Mouse (Mus musculus): ENCODE data around the gene Tacc3. TPM values are rescaled to one million over a fixed set of nuclear protein-coding genes. Genes with fewer than 3 reads are reported as not detected.
A peak's percentile ranks its signal among the peaks of the same experiment; 100 is the strongest.

Gene Tacc3
- polyA plus RNA-seq, 1 experiment from 2014 or later: 12.5 TPM

GRCm38 (mm10) chr5:33681611-33682388 lies 23.9 kb downstream of the Tacc3 start:
- Histone ChIP-seq H3K9ac (replicated peaks; ENCODE audit: low read depth) (no peak overlapping the region), H3K27ac (ENCODE audit: low read length) (no peak overlapping the region), H3K9me3 (ENCODE audit: low read length) (no peaks in the 10 kb centered on the region), H3K27me3 (replicated peaks; ENCODE audit: insufficient read depth, low read length) (no peaks in the 10 kb centered on the region), H3K36me3 (ENCODE audit: insufficient read depth, low read length) (no peaks in the 10 kb centered on the region), H3K4me2 (replicated peaks; ENCODE audit: low read depth, low read length) (no peak overlapping the region), H3K4me1 (ENCODE audit: insufficient read depth, low read depth, low read length) (peaks cover 4% of the 10 kb centered on the region; the same call in 1 of the 2 replicates), H3K4me3 (ENCODE audit: low read depth, low read length) (no peak overlapping the region)
- TF ChIP-seq CTCF (IDR thresholded peaks at IDR 0.05) (0 out of 2 replicates have a peak, but pooled peaks have one; percentile 1), EP300 (IDR thresholded peaks at IDR 0.05) (no peak)
- ATAC-seq: no peak
- 67% methylated on average over 15 of the region's 15 CpGs for WGBS
- DNase-seq (ENCODE audit: low spot score): no peak

GRCm38 (mm10) chr5:33682963-33683362 lies 25.0 kb downstream of the Tacc3 start:
- no peak for ATAC-seq
- DNase-seq (ENCODE audit: low spot score): no peak

DNA sequence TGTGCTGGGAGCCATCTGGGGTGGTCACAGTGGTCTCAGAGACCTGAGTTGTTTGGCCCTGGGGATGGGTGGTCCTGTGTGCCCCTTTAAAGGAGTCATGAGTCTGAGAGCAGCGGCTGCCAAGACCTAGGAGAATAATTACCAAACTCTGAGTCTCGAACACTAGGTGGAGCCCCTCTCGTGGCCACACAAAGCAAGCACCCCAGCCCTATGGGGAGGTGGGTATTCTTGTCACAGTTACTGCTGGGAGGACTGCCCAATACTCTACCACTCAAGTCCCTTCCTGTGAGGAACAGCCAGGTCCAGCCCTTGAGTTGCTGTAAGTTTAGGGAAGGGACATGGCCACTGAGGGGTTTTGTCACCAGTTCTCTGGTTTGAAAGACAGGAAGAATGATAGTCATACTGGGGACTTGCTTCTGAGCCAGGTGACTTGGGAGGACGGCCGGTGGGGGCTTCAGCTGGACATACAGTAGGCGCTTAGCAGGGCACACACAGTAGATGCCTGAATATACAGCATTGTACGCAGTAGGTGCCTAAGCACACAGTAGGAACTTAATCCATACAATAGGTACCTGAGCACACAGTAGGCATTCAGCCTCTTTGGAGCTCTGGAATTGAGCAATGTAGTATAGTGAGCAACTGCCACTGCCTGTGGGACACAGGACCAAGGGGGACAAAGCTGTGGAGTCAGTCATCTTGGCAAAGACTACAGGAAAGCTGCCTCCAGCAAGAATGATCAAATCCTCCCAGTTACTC lies 26.1 kb downstream of the Tacc3 start:
- Histone ChIP-seq H3K9ac (replicated peaks; ENCODE audit: low read depth) (no peak overlapping the region), H3K4me1 (ENCODE audit: insufficient read depth, low read depth, low read length) (peaks cover 8% of the 10 kb centered on the region; the same call in 1 of the 2 replicates), H3K27me3 (replicated peaks; ENCODE audit: insufficient read depth, low read length) (no peaks in the 10 kb centered on the region), H3K4me2 (replicated peaks; ENCODE audit: low read depth, low read length) (no peak overlapping the region), H3K36me3 (ENCODE audit: insufficient read depth, low read length) (no peaks in the 10 kb centered on the region), H3K9me3 (ENCODE audit: low read length) (no peaks in the 10 kb centered on the region), H3K27ac (ENCODE audit: low read length) (no peak overlapping the region), H3K4me3 (ENCODE audit: low read depth, low read length) (no peak overlapping the region)
- WGBS: 43% methylated on average over 7 of the region's 7 CpGs
- ATAC-seq (peak; percentile 63), DNase-seq (ENCODE audit: low spot score) (peak; percentile 87)
- TF ChIP-seq EP300 (IDR thresholded peaks at IDR 0.05) (no peak), CTCF (IDR thresholded peaks at IDR 0.05) (peak; percentile 88)

More at GRCm38 (mm10) chr5:33682963-33683362, 25.0 kb downstream of the Tacc3 start:
- Histone ChIP-seq H3K4me3 (ENCODE audit: low read depth, low read length) (no peak overlapping the region), H3K27me3 (replicated peaks; ENCODE audit: insufficient read depth, low read length) (no peaks in the 10 kb centered on the region), H3K36me3 (ENCODE audit: insufficient read depth, low read length) (no peaks in the 10 kb centered on the region), H3K4me2 (replicated peaks; ENCODE audit: low read depth, low read length) (no peak overlapping the region), H3K9me3 (ENCODE audit: low read length) (no peaks in the 10 kb centered on the region), H3K4me1 (ENCODE audit: insufficient read depth, low read depth, low read length) (peaks cover 6% of the 10 kb centered on the region; the same call in 1 of the 2 replicates), H3K27ac (ENCODE audit: low read length) (no peak overlapping the region), H3K9ac (replicated peaks; ENCODE audit: low read depth) (no peak overlapping the region)
- TF ChIP-seq EP300 (IDR thresholded peaks at IDR 0.05) (no peak), CTCF (IDR thresholded peaks at IDR 0.05) (no peak)
- WGBS: 83% methylated on average over 4 of the region's 4 CpGs

DNA sequence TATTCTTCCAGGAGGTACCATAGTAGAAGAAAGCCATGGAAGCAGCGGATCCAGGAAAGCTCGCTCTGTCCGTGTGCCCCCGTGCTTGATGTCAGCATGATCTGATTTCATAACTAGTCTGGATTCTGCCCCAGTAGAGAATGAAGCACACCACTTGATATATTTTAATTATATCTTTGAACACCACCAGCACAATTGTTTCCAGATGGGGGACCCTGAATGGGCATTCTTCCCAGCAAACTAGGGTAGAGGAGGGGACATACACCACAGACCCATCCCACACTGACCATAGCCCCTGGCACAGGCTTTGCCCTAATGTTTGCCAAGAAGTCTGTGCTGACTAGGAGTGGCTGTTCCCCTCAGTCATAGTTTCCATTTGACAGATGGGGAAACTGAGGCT lies 27.0 kb downstream of the Tacc3 start:
- no peak for DNase-seq (ENCODE audit: low spot score)
- TF ChIP-seq EP300 (IDR thresholded peaks at IDR 0.05) (no peak), CTCF (IDR thresholded peaks at IDR 0.05) (no peak)

DNA sequence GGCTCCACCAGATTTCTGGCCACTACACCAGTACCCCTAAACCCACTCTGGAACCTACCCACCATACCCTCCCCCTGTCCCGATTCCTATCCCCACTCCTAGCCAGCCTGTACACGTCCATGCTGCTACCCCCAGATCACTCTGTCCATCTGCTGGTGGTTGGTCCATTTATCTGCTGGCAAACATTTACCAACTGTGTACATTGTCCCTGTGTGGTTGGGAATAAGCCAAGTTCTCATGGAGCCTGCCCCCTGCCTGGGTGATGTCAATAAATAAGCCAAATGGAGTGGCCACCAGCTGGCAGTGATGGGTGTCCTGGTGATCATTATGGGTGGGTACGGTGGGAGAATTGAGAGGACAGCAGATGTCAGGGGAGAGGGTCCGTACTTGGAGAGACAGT lies 29.2 kb downstream of the Tacc3 start:
- Histone ChIP-seq H3K4me1 (ENCODE audit: insufficient read depth, low read depth, low read length) (peaks cover 23% of the 10 kb centered on the region), H3K9ac (replicated peaks; ENCODE audit: low read depth) (no peak overlapping the region), H3K9me3 (ENCODE audit: low read length) (no peaks in the 10 kb centered on the region), H3K27me3 (replicated peaks; ENCODE audit: insufficient read depth, low read length) (no peaks in the 10 kb centered on the region), H3K4me2 (replicated peaks; ENCODE audit: low read depth, low read length) (no peak overlapping the region), H3K27ac (ENCODE audit: low read length) (no peak overlapping the region), H3K4me3 (ENCODE audit: low read depth, low read length) (no peak overlapping the region), H3K36me3 (ENCODE audit: insufficient read depth, low read length) (no peaks in the 10 kb centered on the region)
- WGBS: 71% methylated on average over 4 of the region's 4 CpGs
- ATAC-seq (no peak), DNase-seq (ENCODE audit: low spot score) (no peak)
- TF ChIP-seq CTCF (IDR thresholded peaks at IDR 0.05) (no peak), EP300 (IDR thresholded peaks at IDR 0.05) (no peak)

More for the DNA sequence above, 27.0 kb downstream of the Tacc3 start:
- no peak overlapping the region for H3K4me3 ChIP-seq (ENCODE audit: low read depth, low read length)
- H3K4me2 ChIP-seq (replicated peaks; ENCODE audit: low read depth, low read length): no peak overlapping the region
- H3K9me3 ChIP-seq (ENCODE audit: low read length): no peaks in the 10 kb centered on the region
- H3K4me1 ChIP-seq (ENCODE audit: insufficient read depth, low read depth, low read length): peaks cover 15% of the 10 kb centered on the region; the same call in 1 of the 2 replicates
- no peaks in the 10 kb centered on the region for H3K27me3 ChIP-seq (replicated peaks; ENCODE audit: insufficient read depth, low read length)
- H3K27ac ChIP-seq (ENCODE audit: low read length): no peak overlapping the region
- H3K36me3 ChIP-seq (ENCODE audit: insufficient read depth, low read length): no peaks in the 10 kb centered on the region
- no peak for ATAC-seq
- H3K9ac ChIP-seq (replicated peaks; ENCODE audit: low read depth): no peak overlapping the region
- WGBS: 78% methylated on average over 4 of the region's 4 CpGs

Data from lung, postnatal 0 days (tissue).